Mouse (Mus musculus) intestine, postnatal 0 days (tissue): ENCODE measurements around the gene Fgfr2. TPM values are rescaled to one million over a fixed set of nuclear protein-coding genes. Genes with fewer than 3 reads are reported as not detected.

ENCODE experiments used
- ATAC-seq: fragments of 200-750 bp; cut with Nextera tagmentation; 2 replicates; pipeline ENCODE4 v1.8.0; 2017; ENCODE audit warnings: mild to moderate bottlenecking, moderate TSS enrichment, moderate library complexity
- H3K27ac ChIP-seq: fragments of 300-500 bp; sonication (generic); 2 replicates; pipeline ENCODE4 v1.5.1; 2014; ENCODE audit warnings: mild to moderate bottlenecking, low read depth, low read length, moderate library complexity
- H3K27me3 ChIP-seq: fragments of 300-500 bp; sonication (generic); replicated peaks from 2 replicates; pipeline ENCODE4 v1.6.1; 2014; ENCODE audit warnings: low read length, mixed read lengths; ENCODE audit not compliant: control insufficient read depth, insufficient read depth
- H3K36me3 ChIP-seq: fragments of 300-500 bp; sonication (generic); 2 replicates; pipeline ENCODE4 v1.6.1; 2014; ENCODE audit warnings: mild to moderate bottlenecking, moderate library complexity; ENCODE audit not compliant: control insufficient read depth, insufficient read depth
- H3K4me1 ChIP-seq: fragments of 300-500 bp; sonication (generic); replicated peaks from 2 replicates; pipeline ENCODE4 v1.6.1; 2014; ENCODE audit warnings: antibody characterized with exemption, low read length, mixed read lengths; ENCODE audit not compliant: control insufficient read depth, insufficient read depth
- H3K4me2 ChIP-seq: fragments of 300-500 bp; sonication (generic); replicated peaks from 2 replicates; pipeline ENCODE4 v1.6.1; 2014; ENCODE audit warnings: low read depth, mild to moderate bottlenecking, moderate library complexity
- H3K4me3 ChIP-seq: fragments of 300-500 bp; sonication (generic); 2 replicates; pipeline ENCODE4 v1.5.1; 2014; ENCODE audit warnings: low read depth, low read length
- H3K9ac ChIP-seq: fragments of 300-500 bp; sonication (generic); 2 replicates; pipeline ENCODE4 v1.6.1; 2014; ENCODE audit warnings: mild to moderate bottlenecking, low read depth, low read length
- H3K9me3 ChIP-seq: fragments of 300-500 bp; sonication (generic); 2 replicates; pipeline ENCODE4 v1.6.1; 2016; ENCODE audit warnings: mixed run types; ENCODE audit not compliant: control insufficient read depth
- CTCF ChIP-seq: sonication (generic); IDR thresholded peaks from 2 replicates; pipeline ENCODE4 v1.5.1; 2016; ENCODE audit warnings: low read depth, mild to moderate bottlenecking, control low read depth, antibody characterized with exemption, moderate library complexity
- WGBS: fragments of 180-500 bp; shearing (Covaris S2); extraction: QIAGEN DNeasy Blood & Tissue Kit; methylation state at CpG from one replicate; pipeline ENCODE4 v1.1.7; 2014; 5-methylcytosine and 5-hydroxymethylcytosine counted together
- polyA plus RNA-seq: library from polyadenylated mRNA; unstranded; fragments of >200 nt; fragmentation: Nextera tagmentation; extraction: Ambion mirVana; gene quantifications from 2 replicates; pipeline ENCODE4 v1.2.1, GENCODE M21; 2015

The Fgfr2 gene
- polyA plus RNA-seq, 1 experiment from 2014 or later: 29.5 TPM

DNA sequence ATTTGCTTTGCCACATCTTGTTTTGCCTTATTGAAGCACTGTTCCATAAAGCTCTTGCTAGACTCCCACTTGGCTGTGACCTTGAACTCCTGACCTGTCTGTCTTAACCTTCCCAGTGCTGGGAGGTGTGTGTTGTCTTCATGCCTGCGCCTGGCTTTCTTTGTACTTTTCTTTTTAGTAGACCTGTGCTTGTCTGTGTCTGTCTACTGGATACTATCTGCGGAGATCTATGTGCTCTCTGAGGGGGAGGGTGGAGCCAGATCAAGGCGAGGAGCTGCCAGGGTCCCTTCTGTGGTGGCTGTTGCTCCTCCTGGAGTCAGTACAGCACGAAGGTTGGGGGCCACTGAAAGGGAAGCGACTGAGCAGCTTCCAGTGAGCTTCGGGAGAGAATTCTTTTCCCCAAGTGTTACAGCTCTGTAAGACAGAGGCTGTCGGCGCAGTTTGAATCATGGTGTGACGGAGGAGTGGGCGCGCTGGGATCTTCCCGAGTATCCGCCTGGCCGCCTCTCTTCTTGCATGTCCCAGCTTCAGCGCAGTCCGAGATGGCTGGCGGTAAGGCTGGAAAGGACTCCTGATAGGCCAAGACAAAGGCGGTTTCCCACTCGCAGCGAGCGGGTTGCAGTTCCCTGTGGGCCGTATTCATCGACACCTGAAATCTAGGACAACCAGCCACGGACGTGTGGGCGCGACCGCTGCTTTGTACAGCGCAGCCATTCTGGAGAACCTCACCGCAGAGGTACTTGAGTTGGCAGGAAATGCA, 2356.6 kb downstream of the Fgfr2 start:
- no peak overlapping the region for H3K9ac ChIP-seq
- no peak overlapping the region for H3K4me2 ChIP-seq

DNA sequence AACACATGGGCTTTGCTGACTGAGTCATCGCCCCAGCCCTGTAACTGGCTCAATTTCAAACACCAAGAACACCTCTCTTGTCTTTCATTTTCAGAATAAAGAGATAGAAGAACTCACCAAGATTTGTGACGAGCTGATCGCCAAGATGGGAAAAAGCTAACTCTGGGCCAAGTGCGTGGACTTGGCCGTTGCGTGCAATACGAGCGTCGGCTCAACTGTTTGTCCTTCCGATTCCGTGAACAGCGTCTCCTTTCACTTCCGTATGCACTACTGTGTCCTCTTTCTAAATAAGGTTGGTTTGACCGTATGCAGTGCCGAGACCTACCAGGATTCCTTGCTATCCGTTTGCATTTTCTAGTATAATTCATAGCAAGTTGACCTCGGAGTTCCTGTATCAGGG, 2359.0 kb downstream of the Fgfr2 start:
- no peak for ATAC-seq
- no peak overlapping the region for H3K9ac ChIP-seq
- H3K9me3 ChIP-seq: no peaks in the 10 kb centered on the region
- no peak for TF ChIP-seq CTCF
- no peak overlapping the region for H3K4me3 ChIP-seq
- no peak overlapping the region for H3K27ac ChIP-seq
- no peaks in the 10 kb centered on the region for H3K27me3 ChIP-seq
- peaks cover 28% of the 10 kb centered on the region for H3K36me3 ChIP-seq
- H3K4me1 ChIP-seq: no peaks in the 10 kb centered on the region
- no peak overlapping the region for H3K4me2 ChIP-seq
- WGBS: 95% methylated on average over 17 of the region's 17 CpGs

More for the DNA sequence above, 2356.6 kb downstream of the Fgfr2 start:
- WGBS: 72% methylated on average over 30 of the region's 30 CpGs
- H3K9me3 ChIP-seq: no peaks in the 10 kb centered on the region
- H3K27ac ChIP-seq: no peak overlapping the region
- H3K27me3 ChIP-seq: no peaks in the 10 kb centered on the region
- TF ChIP-seq CTCF: no peak
- H3K36me3 ChIP-seq: 0 out of 2 replicates have a peak, but pooled peaks cover 7% of the 10 kb centered on the region
- no peak overlapping the region for H3K4me3 ChIP-seq
- ATAC-seq: no peak
- H3K4me1 ChIP-seq: no peaks in the 10 kb centered on the region

DNA sequence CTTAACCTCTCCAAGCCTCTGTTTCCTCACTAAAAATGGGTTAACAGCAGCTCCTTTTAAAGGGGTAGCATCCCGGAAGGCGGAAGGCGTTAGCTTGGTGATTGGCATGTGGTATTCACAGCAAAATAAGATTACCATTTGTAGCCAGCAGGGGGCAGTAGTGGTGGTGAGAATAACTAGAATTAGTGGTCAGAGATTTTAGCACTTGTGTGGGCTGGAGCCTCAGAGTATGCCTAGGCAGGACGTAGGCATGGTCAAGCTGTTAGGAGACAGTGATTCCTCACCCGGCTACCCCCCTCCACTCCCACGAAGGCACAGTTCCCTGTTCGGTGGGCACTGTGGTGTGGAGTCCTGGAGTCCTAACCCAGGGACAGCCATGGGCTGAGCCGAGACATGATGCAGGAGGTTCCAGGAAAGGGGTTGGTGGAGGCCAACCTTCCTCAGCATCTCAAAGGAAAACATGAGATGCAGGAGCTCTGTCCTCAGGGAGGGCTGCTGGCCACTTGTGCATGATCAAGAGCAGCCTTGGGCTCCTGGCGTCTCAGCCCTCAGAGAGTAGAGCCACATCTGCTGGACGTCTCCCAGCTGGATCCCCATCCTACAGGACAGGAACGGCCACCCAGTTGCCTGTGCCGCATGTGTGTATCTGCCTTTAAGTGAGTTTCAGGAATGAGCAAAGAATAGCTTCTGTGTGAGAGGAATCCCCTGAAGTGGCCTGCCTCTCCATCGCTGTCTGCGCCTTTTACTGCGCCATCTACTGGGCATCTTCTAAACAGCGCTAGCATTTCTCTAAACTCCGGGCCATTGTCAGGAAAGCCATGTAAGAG, 2360.9 kb downstream of the Fgfr2 start:
- no peaks in the 10 kb centered on the region for H3K4me1 ChIP-seq
- no peak overlapping the region for H3K4me2 ChIP-seq
- no peaks in the 10 kb centered on the region for H3K27me3 ChIP-seq
- peak; percentile 16; the same call in 1 of the 2 replicates for ATAC-seq
- peaks cover 37% of the 10 kb centered on the region for H3K36me3 ChIP-seq
- WGBS: 40% methylated on average over 17 of the region's 17 CpGs
- H3K27ac ChIP-seq: no peak overlapping the region
- no peak overlapping the region for H3K9ac ChIP-seq
- no peaks in the 10 kb centered on the region for H3K9me3 ChIP-seq
- no peak overlapping the region for H3K4me3 ChIP-seq
- peak; percentile 87 for TF ChIP-seq CTCF

DNA sequence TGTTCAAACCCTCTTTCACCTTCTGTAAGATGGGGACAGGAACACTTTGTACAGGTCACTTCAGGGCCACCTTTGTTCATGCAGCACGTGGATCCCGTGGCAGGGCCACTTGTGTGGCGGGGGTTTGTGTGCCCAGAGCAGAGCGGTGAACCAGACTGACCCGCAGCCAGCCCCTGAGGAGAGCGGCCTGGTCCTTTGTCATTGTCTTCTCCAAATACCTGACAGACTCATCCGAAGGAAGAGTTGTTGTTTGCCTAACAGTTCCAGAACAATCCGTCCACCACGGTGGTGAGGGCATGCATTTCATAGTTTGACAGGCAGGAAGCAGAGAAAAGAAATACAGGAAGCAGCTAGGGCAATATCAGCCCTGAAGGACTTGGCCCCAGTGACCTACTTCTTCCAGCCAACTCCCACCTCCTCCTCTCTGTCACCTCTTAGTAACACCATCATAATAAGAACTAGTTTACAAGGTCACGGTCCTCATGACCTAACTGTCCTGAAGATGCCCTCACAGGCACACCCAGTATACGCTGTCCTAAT, 2365.8 kb downstream of the Fgfr2 start:
- Histone ChIP-seq H3K4me3 (no peak overlapping the region), H3K36me3 (peaks cover 75% of the 10 kb centered on the region), H3K27ac (no peak overlapping the region), H3K9me3 (no peaks in the 10 kb centered on the region), H3K9ac (0 out of 2 replicates have a peak overlapping the region, but pooled peaks have one; percentile 7), H3K27me3 (no peaks in the 10 kb centered on the region), H3K4me1 (no peaks in the 10 kb centered on the region), H3K4me2 (no peak overlapping the region)
- TF ChIP-seq CTCF: no peak
- 80% methylated on average over 11 of the region's 11 CpGs for WGBS
- no peak for ATAC-seq

DNA sequence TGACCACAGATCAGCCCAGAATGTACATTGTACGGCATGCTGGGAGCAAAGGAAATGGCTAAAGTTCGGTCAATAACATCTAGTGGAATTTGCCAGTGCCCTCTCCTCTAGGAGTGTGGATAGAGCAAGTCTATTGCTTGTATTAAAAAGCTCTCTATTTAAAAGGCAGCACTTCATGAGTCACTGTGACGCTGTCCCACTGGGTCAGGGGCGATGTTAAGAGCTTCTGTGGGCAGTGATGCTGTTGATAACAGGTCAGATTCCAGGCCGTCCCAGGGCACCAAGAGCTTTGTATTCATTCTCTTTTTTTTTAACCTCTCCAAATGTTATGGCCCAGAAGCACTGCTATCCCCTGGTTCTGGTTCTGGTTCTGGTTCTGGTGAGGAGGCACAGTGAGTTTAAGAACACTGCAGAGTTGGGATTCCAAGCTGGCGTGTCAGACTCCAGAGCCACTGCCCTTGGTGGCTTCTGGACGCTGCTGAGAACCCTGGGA, 2366.8 kb downstream of the Fgfr2 start:
- no peak for ATAC-seq
- Histone ChIP-seq H3K4me2 (no peak overlapping the region), H3K9me3 (no peaks in the 10 kb centered on the region), H3K36me3 (peaks cover 78% of the 10 kb centered on the region), H3K27ac (no peak overlapping the region), H3K4me3 (no peak overlapping the region), H3K9ac (no peak overlapping the region), H3K4me1 (no peaks in the 10 kb centered on the region), H3K27me3 (no peaks in the 10 kb centered on the region)
- no peak for TF ChIP-seq CTCF
- 82% methylated on average over 7 of the region's 7 CpGs for WGBS

DNA sequence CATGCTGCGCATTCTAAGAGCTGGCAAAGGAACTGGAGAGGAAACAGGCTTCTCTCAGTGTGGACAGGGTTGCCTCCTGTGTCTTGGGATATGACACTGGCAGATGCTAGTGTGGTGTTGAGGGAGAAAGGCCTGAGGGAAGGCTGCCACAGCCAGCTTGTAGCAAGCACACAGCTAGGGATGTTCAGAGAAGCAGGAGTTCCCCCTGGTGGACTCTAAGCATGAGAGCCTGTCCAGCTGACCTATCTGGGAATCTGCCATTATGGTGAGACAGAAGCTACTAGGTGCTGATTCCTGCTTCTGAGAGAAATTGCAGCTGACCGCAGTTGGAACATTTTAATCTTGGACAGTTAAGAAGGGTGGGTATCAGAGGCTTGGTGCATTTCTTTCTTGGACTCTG, 2368.4 kb downstream of the Fgfr2 start:
- Histone ChIP-seq H3K9me3 (no peaks in the 10 kb centered on the region), H3K4me3 (no peak overlapping the region), H3K27ac (no peak overlapping the region), H3K4me1 (no peaks in the 10 kb centered on the region), H3K9ac (no peak overlapping the region), H3K4me2 (no peak overlapping the region), H3K36me3 (peaks cover 68% of the 10 kb centered on the region), H3K27me3 (no peaks in the 10 kb centered on the region)
- 88% methylated on average over 2 of the region's 2 CpGs for WGBS
- TF ChIP-seq CTCF: peak; percentile 74
- ATAC-seq: no peak
